In genomic region chr6:145797692-145798091, GRCm38 (mm10) we compare ENCODE assay signal across 27 mouse cellular contexts. TPM values are rescaled to one million over a fixed set of nuclear protein-coding genes. Genes with fewer than 3 reads are reported as not detected.
DNase-seq lines count a peak whose midpoint lies in the region; ATAC-seq and TF ChIP-seq lines count a peak whose summit lies in the region.
"Had no signal": no experiment of that assay in that cellular context is flagged by ENCODE, and none has a peak within 500 bp of the region (broad histone marks: within the 10 kb centered on the region; RNA-seq: fewer than 3 reads in every experiment).

No protein-coding gene starts in this region.

- no peak for TF ChIP-seq EP300 in lung, postnatal 0 days (IDR thresholded peaks at IDR 0.05)

- no peaks in the 10 kb centered on the region for H3K9me3 ChIP-seq in forebrain, embryonic 16.5 days (ENCODE audit: control insufficient read depth, low read length)
- no peaks in the 10 kb centered on the region for H3K9me3 ChIP-seq in forebrain, embryonic 12.5 days
- H3K9me3 ChIP-seq in heart, embryonic 15.5 days (replicated peaks) = no peaks in the 10 kb centered on the region
- no peaks in the 10 kb centered on the region for H3K9me3 ChIP-seq in lung, postnatal 0 days (ENCODE audit: low read length)
- H3K9me3 ChIP-seq: limb, embryonic 12.5 days; liver, embryonic 15.5 days; stomach, embryonic 15.5 days had no signal

- TF ChIP-seq CTCF in lung, postnatal 0 days (IDR thresholded peaks at IDR 0.05) = peak; percentile 17; the same call in 1 of the 2 replicates

- no peaks in the 10 kb centered on the region for H3K27me3 ChIP-seq in forebrain, embryonic 16.5 days (replicated peaks; ENCODE audit: control insufficient read depth, insufficient read depth, low read length)
- H3K27me3 ChIP-seq in forebrain, embryonic 12.5 days = no peaks in the 10 kb centered on the region
- no peaks in the 10 kb centered on the region for H3K27me3 ChIP-seq in heart, embryonic 15.5 days
- no peaks in the 10 kb centered on the region for H3K27me3 ChIP-seq in lung, postnatal 0 days (replicated peaks; ENCODE audit: insufficient read depth, low read length)
- H3K27me3 ChIP-seq: embryonic facial prominence, embryonic 13.5 days; limb, embryonic 12.5 days; liver, embryonic 15.5 days; stomach, embryonic 15.5 days had no signal

- no peak overlapping the region for H3K4me2 ChIP-seq in forebrain, embryonic 16.5 days (ENCODE audit: low read length)
- H3K4me2 ChIP-seq in forebrain, embryonic 12.5 days = no peak overlapping the region
- H3K4me2 ChIP-seq in heart, embryonic 15.5 days = no peak overlapping the region
- H3K4me2 ChIP-seq in lung, postnatal 0 days (replicated peaks; ENCODE audit: low read depth, low read length) = no peak overlapping the region
- H3K4me2 ChIP-seq: embryonic facial prominence, embryonic 13.5 days; hindbrain, embryonic 14.5 days; limb, embryonic 12.5 days; liver, embryonic 15.5 days; lung, embryonic 14.5 days; stomach, embryonic 15.5 days had no signal

- H3K9ac ChIP-seq in forebrain, embryonic 16.5 days (replicated peaks; ENCODE audit: low read depth, low read length) = no peak overlapping the region
- no peak overlapping the region; the same call in 1 of the 2 replicates for H3K9ac ChIP-seq in forebrain, embryonic 12.5 days
- H3K9ac ChIP-seq in heart, embryonic 15.5 days = no peak overlapping the region
- no peak overlapping the region for H3K9ac ChIP-seq in lung, postnatal 0 days (replicated peaks; ENCODE audit: low read depth)
- H3K9ac ChIP-seq: embryonic facial prominence, embryonic 13.5 days; hindbrain, embryonic 14.5 days; limb, embryonic 12.5 days; liver, embryonic 15.5 days; lung, embryonic 14.5 days; stomach, embryonic 15.5 days had no signal

- H3K36me3 ChIP-seq in forebrain, embryonic 16.5 days (ENCODE audit: control insufficient read depth, insufficient read depth) = no peaks in the 10 kb centered on the region
- no peaks in the 10 kb centered on the region for H3K36me3 ChIP-seq in forebrain, embryonic 12.5 days (replicated peaks)
- no peaks in the 10 kb centered on the region for H3K36me3 ChIP-seq in heart, embryonic 15.5 days
- no peaks in the 10 kb centered on the region for H3K36me3 ChIP-seq in lung, postnatal 0 days (ENCODE audit: insufficient read depth, low read length)
- H3K36me3 ChIP-seq: embryonic facial prominence, embryonic 13.5 days; limb, embryonic 12.5 days; liver, embryonic 15.5 days; stomach, embryonic 15.5 days had no signal

- H3K4me1 ChIP-seq in forebrain, embryonic 16.5 days (replicated peaks; ENCODE audit: control insufficient read depth, insufficient read depth, low read length) = peaks cover 8% of the 10 kb centered on the region
- peaks cover 8% of the 10 kb centered on the region for H3K4me1 ChIP-seq in forebrain, embryonic 12.5 days
- H3K4me1 ChIP-seq in heart, embryonic 15.5 days (replicated peaks) = peaks cover 50% of the 10 kb centered on the region
- peaks cover 3% of the 10 kb centered on the region; the same call in 1 of the 2 replicates for H3K4me1 ChIP-seq in lung, postnatal 0 days (ENCODE audit: insufficient read depth, low read depth, low read length)

- DNase-seq in heart, postnatal 25 days (ENCODE audit: low spot score) = no peak
- DNase-seq in lung, postnatal 0 days (ENCODE audit: low spot score) = no peak
- no peak for DNase-seq in lung, postnatal 10 days
- peak; percentile 27 for DNase-seq in retina, postnatal 1 day
- DNase-seq in retina, embryonic 14.5 days (ENCODE audit: low spot score) = no peak
- DNase-seq: adrenal gland, postnatal 25 days; cerebellum, adult 18-20 months; cerebellum, postnatal 10 days; gastrocnemius, postnatal 10 days; heart, postnatal 4 days; kidney, adult 2 months; kidney, postnatal 36 days; lung, embryonic 14.5 days; lung, postnatal 36 days; right cerebral cortex, postnatal 25 days had no signal

- no peak overlapping the region for H3K4me3 ChIP-seq in forebrain, embryonic 16.5 days (replicated peaks; ENCODE audit: low read length)
- no peak overlapping the region for H3K4me3 ChIP-seq in forebrain, embryonic 12.5 days (replicated peaks)
- H3K4me3 ChIP-seq in heart, embryonic 15.5 days = no peak overlapping the region
- H3K4me3 ChIP-seq in lung, postnatal 0 days (ENCODE audit: low read depth, low read length) = no peak overlapping the region
- H3K4me3 ChIP-seq: embryonic facial prominence, embryonic 13.5 days; layer of hippocampus, adult 2 months; left cerebral cortex, adult 2 months; limb, embryonic 12.5 days; liver, embryonic 15.5 days; stomach, embryonic 15.5 days had no signal

- intact Hi-C loops in heart, postnatal 25 days (cut with DNase I) = loop anchor here (5.0 kb wide), 1 partner anchor 95 kb away; no protein-coding TSS in a partner anchor

- ATAC-seq in forebrain, embryonic 16.5 days = peak; percentile 50; the same call in 1 of the 2 replicates
- no peak for ATAC-seq in forebrain, embryonic 12.5 days (ENCODE audit: low FRiP score)
- no peak for ATAC-seq in heart, embryonic 15.5 days (replicated peaks; ENCODE audit: insufficient number of reproducible peaks, insufficient read depth, low FRiP score, low read depth)
- no peak for ATAC-seq in lung, postnatal 0 days
- ATAC-seq: CD4-positive, CD25-positive, alpha-beta regulatory T cell, adult 4 months; inflammation-experienced regulatory T-cells, adult 6 months had no signal

- 40% methylated on average over 3 of the region's 3 CpGs for WGBS in forebrain, embryonic 16.5 days
- 64% methylated on average over 3 of the region's 3 CpGs for WGBS in forebrain, embryonic 12.5 days
- 48% methylated on average over 3 of the region's 3 CpGs for WGBS in heart, embryonic 15.5 days
- WGBS in lung, postnatal 0 days = 58% methylated on average over 3 of the region's 3 CpGs

- no peak overlapping the region for H3K27ac ChIP-seq in forebrain, embryonic 16.5 days (ENCODE audit: low read length)
- no peak overlapping the region for H3K27ac ChIP-seq in forebrain, embryonic 12.5 days
- H3K27ac ChIP-seq in heart, embryonic 15.5 days = peak overlapping the region; percentile 87; the same call in 1 of the 2 replicates
- no peak overlapping the region for H3K27ac ChIP-seq in lung, postnatal 0 days (ENCODE audit: low read length)
- H3K27ac ChIP-seq: embryonic facial prominence, embryonic 13.5 days; hindbrain, embryonic 14.5 days; layer of hippocampus, adult 2 months; left cerebral cortex, adult 2 months; liver, embryonic 15.5 days; stomach, embryonic 15.5 days had no signal

RNA-seq across cellular contexts. Expression of gene Rassf8, which starts 51.1 kb away (rescaled TPM):
- polyA plus RNA-seq in forebrain, embryonic 16.5 days (2015; fragmentation: Nextera tagmentation; extraction: Ambion mirVana) = 3.4 and 4.0 TPM in 2 replicates
- 3.1 and 3.6 TPM in 2 replicates for polyA plus RNA-seq in forebrain, embryonic 12.5 days (2016; fragmentation: Nextera tagmentation; extraction: Ambion mirVana)
- polyA plus RNA-seq in heart, embryonic 15.5 days (2015; fragmentation: Nextera tagmentation; extraction: Ambion mirVana) = 10.5 and 12.0 TPM in 2 replicates
- total RNA-seq in heart, postnatal 25 days (2021) = 10 to 100 TPM; 56.4 to 56.8 TPM
- polyA plus RNA-seq in lung, postnatal 0 days (2015; fragmentation: Nextera tagmentation; extraction: Ambion mirVana) = 15.1 and 18.4 TPM in 2 replicates
